Mouse (Mus musculus) MEL (cell line): Measurements from ENCODE around the gene Zfp385b. TPM values are rescaled to one million over a fixed set of nuclear protein-coding genes. Genes with fewer than 3 reads are reported as not detected.

ENCODE experiments used
- DNase-seq: peaks from one replicate; pipeline ENCODE4 v3.0.0; 2011; ENCODE audit warnings: low read depth, low spot score
- H3K27ac ChIP-seq: 2 replicates; pipeline ENCODE4 v1.5.1; 2012; ENCODE audit warnings: low read depth, mild to moderate bottlenecking, control low read depth, low read length, moderate library complexity; ENCODE audit not compliant: control insufficient read depth
- H3K27me3 ChIP-seq, 2 experiments: fragments of 150-350 bp in 1 of 2; sonication (generic) in 1 of 2; 2 replicates each; pipeline ENCODE4 v1.6.1; 2012; ENCODE audit warnings: low read length in 2 of 2, mild to moderate bottlenecking in 2 of 2, improper control_type of control experiment in 1 of 2, moderate library complexity in 1 of 2; ENCODE audit not compliant: insufficient read depth in 2 of 2, control insufficient read depth in 1 of 2
- H3K36me3 ChIP-seq, 2 experiments: 2 replicates each; pipeline ENCODE4 v1.6.1; 2012 to 2014; ENCODE audit warnings: low read length in 2 of 2, improper control_type of control experiment in 1 of 2, inconsistent platforms in 1 of 2, mild to moderate bottlenecking in 1 of 2; ENCODE audit not compliant: insufficient read depth in 2 of 2, control insufficient read depth in 1 of 2
- H3K4me1 ChIP-seq, 2 experiments: fragments of 150-350 bp in 1 of 2; sonication (generic) in 1 of 2; 2 replicates each; pipeline ENCODE4 v1.6.1; 2012; ENCODE audit warnings: low read length in 2 of 2, improper control_type of control experiment in 1 of 2, mild to moderate bottlenecking in 1 of 2; ENCODE audit not compliant: insufficient read depth in 2 of 2, control insufficient read depth in 1 of 2
- H3K4me3 ChIP-seq, 2 experiments: fragments of 150-350 bp in 1 of 2; sonication (generic) in 1 of 2; 2 replicates each; pipeline ENCODE4 v1.5.1; 2012; ENCODE audit warnings: low read depth in 2 of 2, low read length in 2 of 2, mild to moderate bottlenecking in 2 of 2, moderate library complexity in 2 of 2, control low read depth in 1 of 2, improper control_type of control experiment in 1 of 2; ENCODE audit not compliant: control insufficient read depth in 1 of 2, insufficient read depth in 1 of 2
- H3K79me2 ChIP-seq: 2 replicates; pipeline ENCODE4 v1.6.1; 2012; ENCODE audit warnings: mild to moderate bottlenecking, low read length, moderate library complexity; ENCODE audit not compliant: control insufficient read depth, poor library complexity, insufficient read depth
- H3K9ac ChIP-seq: 2 replicates; pipeline ENCODE4 v1.6.1; 2012; ENCODE audit warnings: low read depth, mild to moderate bottlenecking, control low read depth, low read length, moderate library complexity; ENCODE audit not compliant: control insufficient read depth, poor library complexity, severe bottlenecking
- H3K9me3 ChIP-seq: fragments of 150-350 bp; sonication (generic); replicated peaks from 2 replicates; pipeline ENCODE4 v1.6.1; 2012; ENCODE audit warnings: mild to moderate bottlenecking, low read length, improper control_type of control experiment, moderate library complexity; ENCODE audit not compliant: insufficient read depth
- CHD2 ChIP-seq: IDR thresholded peaks from 2 replicates; pipeline ENCODE4 v1.6.1; 2011; ENCODE audit warnings: low read length, improper control_type of control experiment
- CTCF ChIP-seq, 3 experiments: IDR thresholded peaks in 2 of 3; conservative IDR thresholded peaks in 1 of 3; 2 replicates each; pipeline ENCODE4 v1.5.1; 2011 to 2012; ENCODE audit warnings: low read length in 3 of 3, low read depth in 2 of 3, mild to moderate bottlenecking in 2 of 3, improper control_type of control experiment in 1 of 3, inconsistent platforms in 1 of 3, mixed read lengths in 1 of 3, moderate library complexity in 1 of 3; ENCODE audit not compliant: control insufficient read depth in 1 of 3, insufficient read depth in 1 of 3, poor library complexity in 1 of 3, severe bottlenecking in 1 of 3
- ELF1 ChIP-seq: IDR thresholded peaks from 2 replicates; pipeline ENCODE4 v1.6.1; 2014; ENCODE audit warnings: low read depth, mild to moderate bottlenecking, inconsistent platforms, low read length, improper control_type of control experiment, moderate library complexity
- GABPA ChIP-seq: IDR thresholded peaks from 2 replicates; pipeline ENCODE4 v1.6.1; 2012; ENCODE audit warnings: low read depth, mild to moderate bottlenecking, inconsistent platforms, low read length, improper control_type of control experiment, moderate library complexity
- MAFK ChIP-seq: IDR thresholded peaks from 2 replicates; pipeline ENCODE4 v1.6.1; 2011; ENCODE audit warnings: low read depth, mild to moderate bottlenecking, low read length, improper control_type of control experiment, borderline replicate concordance
- MAZ ChIP-seq: IDR thresholded peaks from 2 replicates; pipeline ENCODE4 v1.6.1; 2012; ENCODE audit warnings: low read depth, mild to moderate bottlenecking, inconsistent platforms, low read length, improper control_type of control experiment
- MXI1 ChIP-seq: IDR thresholded peaks from 2 replicates; pipeline ENCODE4 v1.6.1; 2011; ENCODE audit warnings: mild to moderate bottlenecking, low read depth, low read length, improper control_type of control experiment
- MYB ChIP-seq: IDR thresholded peaks from 2 replicates; pipeline ENCODE4 v1.6.1; 2011; ENCODE audit warnings: mild to moderate bottlenecking, low read depth, low read length, improper control_type of control experiment
- NELFE ChIP-seq: IDR thresholded peaks from 2 replicates; pipeline ENCODE4 v1.6.1; 2011; ENCODE audit warnings: low read depth, low read length, improper control_type of control experiment
- POLR2AphosphoS2 ChIP-seq: IDR thresholded peaks from 2 replicates; pipeline ENCODE4 v1.6.1; 2011; ENCODE audit warnings: low read length, improper control_type of control experiment
- RAD21 ChIP-seq: IDR thresholded peaks from 2 replicates; pipeline ENCODE4 v1.6.1; 2011; ENCODE audit warnings: mild to moderate bottlenecking, low read depth, low read length, improper control_type of control experiment
- SMC3 ChIP-seq: IDR thresholded peaks from 2 replicates; pipeline ENCODE4 v1.6.1; 2011; ENCODE audit warnings: low read depth, low read length, improper control_type of control experiment
- TBP ChIP-seq: IDR thresholded peaks from 2 replicates; pipeline ENCODE4 v1.8.0; 2011; ENCODE audit warnings: low read depth, low read length, improper control_type of control experiment
- TCF12 ChIP-seq: IDR thresholded peaks from 2 replicates; pipeline ENCODE4 v1.6.1; 2014; ENCODE audit warnings: low read depth, mild to moderate bottlenecking, inconsistent platforms, low read length, improper control_type of control experiment, moderate library complexity
- USF2 ChIP-seq, 2 experiments: IDR thresholded peaks; 2 replicates each; pipeline ENCODE4 v1.6.1; 2011 to 2012; ENCODE audit warnings: improper control_type of control experiment in 2 of 2, low read length in 2 of 2, borderline replicate concordance in 1 of 2, inconsistent platforms in 1 of 2, low read depth in 1 of 2, mild to moderate bottlenecking in 1 of 2; ENCODE audit not compliant: insufficient read depth in 1 of 2
- ZKSCAN1 ChIP-seq: IDR thresholded peaks from 2 replicates; pipeline ENCODE4 v1.6.1; 2012; ENCODE audit warnings: low read depth, mild to moderate bottlenecking, inconsistent platforms, low read length, improper control_type of control experiment, moderate library complexity
- ZMIZ1 ChIP-seq: IDR thresholded peaks from 2 replicates; pipeline ENCODE4 v1.6.1; 2012; ENCODE audit warnings: low read depth, mild to moderate bottlenecking, inconsistent platforms, low read length, improper control_type of control experiment, moderate library complexity
- polyA plus RNA-seq, 2 experiments: library from polyadenylated mRNA; stranded (reverse) in 1 of 2; unstranded in 1 of 2; fragments of >175 nt in 1 of 2; fragments of >200 nt in 1 of 2; gene quantifications; 2 replicates each; pipeline versions ENCODE4 v1.2.1 to v1.2.4; 2012; ENCODE audit warnings: low replicate concordance in 2 of 2, low read depth in 1 of 2; ENCODE audit not compliant: insufficient read length in 2 of 2, insufficient read depth in 1 of 2, missing spikeins in 1 of 2
- total RNA-seq: library from RNA; depleted of rRNA; stranded (reverse); fragments of 300-350 nt; gene quantifications from 2 replicates; pipeline ENCODE4 v1.2.3, GENCODE M21; 2012

The Zfp385b gene
- total and polyA plus RNA-seq, 3 experiments, result not detected

DNA sequence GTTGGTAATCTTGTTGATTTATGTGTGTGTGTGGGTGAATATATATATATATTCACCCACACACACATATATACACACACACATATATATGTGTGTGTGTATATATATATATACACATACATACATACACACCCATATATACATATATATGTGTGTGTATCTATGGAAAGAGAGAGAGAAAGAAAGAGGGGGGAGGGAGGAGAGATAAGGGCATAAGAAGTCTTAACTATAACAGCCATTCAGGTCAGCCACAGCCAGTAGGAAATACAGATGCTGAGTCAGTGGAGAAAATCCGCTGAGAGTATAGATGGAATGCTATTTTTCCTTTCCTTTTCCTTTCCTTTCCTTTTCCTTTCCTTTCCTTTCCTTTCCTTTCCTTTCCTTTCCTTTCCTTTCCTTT lies 313.8 kb downstream of the Zfp385b start:
- H3K9ac ChIP-seq, result no peak overlapping the region
- H3K4me1 ChIP-seq, result no peaks in the 10 kb centered on the region
- H3K27me3 ChIP-seq, result no peaks in the 10 kb centered on the region
- no peak for TF ChIP-seq POLR2AphosphoS2
- TF ChIP-seq ZMIZ1, result no peak
- TF ChIP-seq GABPA, result no peak
- TF ChIP-seq TBP, result no peak
- no peak for TF ChIP-seq RAD21
- no peak for TF ChIP-seq CHD2
- no peak for TF ChIP-seq NELFE
- H3K4me3 ChIP-seq, result no peak overlapping the region
- H3K9me3 ChIP-seq, result no peaks in the 10 kb centered on the region
- no peak for DNase-seq
- H3K27ac ChIP-seq, result no peak overlapping the region
- H3K36me3 ChIP-seq, result no peaks in the 10 kb centered on the region
- H3K79me2 ChIP-seq, result no peaks in the 10 kb centered on the region

DNA sequence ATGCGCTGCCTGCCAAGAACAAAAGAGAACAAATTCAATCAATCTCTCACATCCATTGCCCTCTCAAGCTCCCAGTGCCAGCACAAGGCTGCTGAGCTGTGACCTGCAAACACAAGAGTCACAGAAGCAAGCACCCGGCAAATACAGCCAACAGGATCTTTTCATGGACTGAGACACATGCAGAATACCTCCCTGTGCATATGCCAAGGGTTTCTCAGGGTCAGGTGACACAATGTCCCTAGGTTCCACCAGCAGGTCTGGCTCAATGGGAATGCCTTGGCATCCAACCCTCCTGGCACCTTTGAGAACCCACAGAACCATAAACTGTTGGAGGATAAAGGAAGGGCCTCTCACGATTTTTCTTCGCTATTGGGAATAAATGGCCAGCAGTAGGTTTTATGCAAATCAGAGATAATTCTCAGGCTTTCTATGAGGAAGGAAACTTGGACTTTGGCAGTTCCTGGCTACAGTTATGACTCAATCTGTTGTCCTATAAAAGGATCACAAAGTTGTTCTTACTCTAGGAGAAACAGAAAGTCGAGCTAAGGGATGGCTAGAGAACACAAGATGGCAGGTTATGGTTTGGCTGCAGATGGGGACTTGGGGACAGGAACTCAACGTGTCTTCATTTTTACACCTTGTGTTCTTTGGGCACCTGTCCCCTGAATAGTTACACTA lies 315.6 kb downstream of the Zfp385b start:
- DNase-seq, result no peak
- no peaks in the 10 kb centered on the region for H3K4me1 ChIP-seq
- H3K27me3 ChIP-seq, result no peaks in the 10 kb centered on the region
- no peaks in the 10 kb centered on the region for H3K9me3 ChIP-seq
- H3K79me2 ChIP-seq, result no peaks in the 10 kb centered on the region
- H3K27ac ChIP-seq, result no peak overlapping the region
- TF ChIP-seq TCF12 (no peak), POLR2AphosphoS2 (no peak), ELF1 (no peak), ZKSCAN1 (no peak), MAFK (no peak), MXI1 (no peak), MYB (no peak), CTCF (IDR thresholded peaks at IDR 0.05 in 2 of 3, conservative IDR thresholded peaks at IDR 0.05 in 1 of 3; ENCODE audit: control insufficient read depth in 1 of 3, insufficient read depth in 1 of 3, low read depth in 2 of 3, low read length in 3 of 3, poor library complexity in 1 of 3, severe bottlenecking in 1 of 3) (no peak), USF2 (IDR thresholded peaks at IDR 0.05; ENCODE audit: borderline replicate concordance in 1 of 2, insufficient read depth in 1 of 2, low read depth in 1 of 2, low read length in 2 of 2) (no peak), MAZ (no peak), SMC3 (no peak)
- no peak overlapping the region for H3K4me3 ChIP-seq
- no peak overlapping the region for H3K9ac ChIP-seq
- no peaks in the 10 kb centered on the region for H3K36me3 ChIP-seq
